Mouse (Mus musculus) lung, embryonic 14.5 days (tissue): Measurements from ENCODE around the gene Krtap28-13. TPM values are rescaled to one million over a fixed set of nuclear protein-coding genes. Genes with fewer than 3 reads are reported as not detected.

Experiments
- ATAC-seq: fragments of 200-750 bp; cut with Nextera tagmentation; 2 replicates; pipeline ENCODE4 v1.8.0; 2017; ENCODE audit warnings: mild to moderate bottlenecking, moderate TSS enrichment, moderate library complexity; ENCODE audit not compliant: insufficient read depth
- DNase-seq: peaks from one replicate; pipeline ENCODE4 v3.0.0-alpha.2; 2015
- H3K27ac ChIP-seq: fragments of 300-500 bp; sonication (generic); 2 replicates; pipeline ENCODE4 v1.5.1; 2014; ENCODE audit warnings: low read depth, mild to moderate bottlenecking, moderate library complexity
- H3K27me3 ChIP-seq: fragments of 300-500 bp; sonication (generic); 2 replicates; pipeline ENCODE4 v1.6.1; 2014; ENCODE audit warnings: low read length, control low read depth; ENCODE audit not compliant: insufficient read depth
- H3K36me3 ChIP-seq: fragments of 300-500 bp; sonication (generic); 2 replicates; pipeline ENCODE4 v1.6.1; 2014; ENCODE audit warnings: control low read depth; ENCODE audit not compliant: insufficient read depth
- H3K4me1 ChIP-seq: fragments of 300-500 bp; sonication (generic); 2 replicates; pipeline ENCODE4 v1.6.1; 2014; ENCODE audit warnings: antibody characterized with exemption, control low read depth; ENCODE audit not compliant: insufficient read depth
- H3K4me2 ChIP-seq: fragments of 300-500 bp; sonication (generic); 2 replicates; pipeline ENCODE4 v1.6.1; 2014; ENCODE audit warnings: mild to moderate bottlenecking
- H3K4me3 ChIP-seq: fragments of 300-500 bp; sonication (generic); 2 replicates; pipeline ENCODE4 v1.5.1; 2014; ENCODE audit warnings: low read depth, low read length
- H3K9ac ChIP-seq: fragments of 300-500 bp; sonication (generic); 2 replicates; pipeline ENCODE4 v1.6.1; 2014
- H3K9me3 ChIP-seq: fragments of 300-500 bp; sonication (generic); 2 replicates; pipeline ENCODE4 v1.6.1; 2016; ENCODE audit warnings: low read depth, low read length, control low read depth
- CTCF ChIP-seq: IDR thresholded peaks from 2 replicates; pipeline ENCODE4 v1.5.1; 2016; ENCODE audit warnings: antibody characterized with exemption, low read depth
- WGBS: fragments of 180-500 bp; shearing (Covaris S2); extraction: QIAGEN DNeasy Blood & Tissue Kit; methylation state at CpG from one replicate; pipeline ENCODE4 v1.1.7; 2014; 5-methylcytosine and 5-hydroxymethylcytosine counted together
- polyA plus RNA-seq: library from polyadenylated mRNA; unstranded; fragments of >200 nt; fragmentation: Nextera tagmentation; extraction: Ambion mirVana; gene quantifications from 2 replicates; pipeline ENCODE4 v1.2.1, GENCODE M21; 2014

Krtap28-13 gene
- polyA plus RNA-seq, 1 experiment from 2014 or later = not detected

- H3K4me1 ChIP-seq = no peaks in the 10 kb centered on the region
- no peak for ATAC-seq
- no peak overlapping the region for H3K4me3 ChIP-seq
- 74% methylated on average over 11 of the region's 11 CpGs for WGBS
- peak overlapping the region; percentile 73; the same call in 1 of the 2 replicates for H3K4me2 ChIP-seq
- no peak overlapping the region for H3K27ac ChIP-seq
- H3K9ac ChIP-seq = no peak overlapping the region
- DNase-seq = no peak
- no peaks in the 10 kb centered on the region for H3K9me3 ChIP-seq
- no peaks in the 10 kb centered on the region for H3K36me3 ChIP-seq
- H3K27me3 ChIP-seq = no peaks in the 10 kb centered on the region
- TF ChIP-seq CTCF = no peak
These were observed 23.6 kb upstream of the Krtap28-13 start for GRCm38 (mm10) chr1:83036892-83037667.

DNA sequence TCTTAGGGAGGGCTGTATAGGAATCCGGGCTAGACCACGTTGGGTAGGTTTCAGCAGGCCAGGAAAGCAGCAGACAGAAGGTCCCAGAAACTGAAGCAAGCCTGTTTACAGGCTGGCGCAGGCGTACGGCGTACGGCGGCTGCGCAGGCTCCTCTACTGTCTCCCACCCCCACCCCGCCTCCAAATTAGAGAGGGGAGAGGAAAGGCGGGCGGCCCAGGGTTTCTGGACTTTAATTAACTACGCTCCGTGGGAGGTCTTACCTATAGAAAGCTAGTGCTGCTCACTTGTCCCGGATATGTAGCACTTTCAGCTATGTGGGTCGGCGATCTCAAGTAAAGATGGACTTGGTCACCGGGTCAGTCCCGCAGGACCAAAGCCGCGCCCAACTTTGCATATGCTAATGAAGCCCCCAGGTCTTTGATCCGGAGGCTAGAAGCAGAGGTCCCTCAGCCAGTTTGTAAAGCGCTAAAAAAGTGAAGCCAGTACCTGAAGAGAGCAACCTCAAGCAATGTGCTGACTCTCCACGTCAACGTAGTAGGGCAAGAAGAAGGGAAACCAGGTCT lies 22.5 kb upstream of the Krtap28-13 start, which contains the start of gene Slc19a3:
Gene Slc19a3 (minus strand): TSS at position 340 of the 564 bp plus-strand sequence.
- H3K4me1 ChIP-seq = no peaks in the 10 kb centered on the region
- WGBS = 1% methylated on average over 25 of the region's 25 CpGs
- H3K9ac ChIP-seq = peak within 1 kb of the TSS; percentile 59
- no peaks in the 10 kb centered on the region for H3K36me3 ChIP-seq
- ATAC-seq = peak; percentile 97
- H3K4me2 ChIP-seq = peak within 1 kb of the TSS; percentile 73
- no peak within 1 kb of the TSS for H3K27ac ChIP-seq
- H3K27me3 ChIP-seq = no peaks in the 10 kb centered on the region
- DNase-seq = peak; percentile 80
- H3K4me3 ChIP-seq = peak within 1 kb of the TSS; percentile 48
- no peak for TF ChIP-seq CTCF
- H3K9me3 ChIP-seq = no peaks in the 10 kb centered on the region

- WGBS = 77% methylated on average over 4 of the region's 4 CpGs
- H3K27me3 ChIP-seq = no peaks in the 10 kb centered on the region
- DNase-seq = peak; percentile 6
These were observed 21.6 kb upstream of the Krtap28-13 start for GRCm38 (mm10) chr1:83039080-83039479.

DNA sequence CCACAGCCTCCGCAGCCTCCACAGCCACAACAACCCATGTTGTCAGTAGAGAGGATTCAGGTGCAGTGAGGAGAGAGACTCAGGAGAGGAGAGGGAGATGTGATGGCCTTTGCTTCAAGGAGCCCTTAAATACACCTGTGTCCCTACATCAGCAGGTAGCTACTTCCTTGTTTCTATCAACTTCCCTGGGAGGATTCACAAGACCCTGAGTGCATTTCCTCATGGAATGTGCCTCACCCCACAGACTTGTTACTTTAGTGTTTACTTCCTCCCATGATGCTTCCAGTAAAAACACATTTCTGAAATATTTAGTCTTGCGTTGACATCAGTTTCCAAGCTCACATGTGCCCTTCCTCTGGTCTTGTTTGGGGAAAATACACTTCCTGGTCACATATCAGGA lies 18.4 kb upstream of the Krtap28-13 start, which contains the start of gene Krtap28-10:
Gene Krtap28-10 (minus strand): TSS at position 101 of the 400 bp plus-strand sequence.
- no peaks in the 10 kb centered on the region for H3K27me3 ChIP-seq
- no peaks in the 10 kb centered on the region for H3K9me3 ChIP-seq
- H3K4me2 ChIP-seq = no peak within 1 kb of the TSS
- TF ChIP-seq CTCF = no peak
- ATAC-seq (no peak), DNase-seq (no peak)
- H3K36me3 ChIP-seq = no peaks in the 10 kb centered on the region
- H3K9ac ChIP-seq = no peak within 1 kb of the TSS
- H3K4me3 ChIP-seq = no peak within 1 kb of the TSS
- H3K27ac ChIP-seq = no peak within 1 kb of the TSS
- WGBS = 84% methylated on average over 2 of the region's 2 CpGs
- no peaks in the 10 kb centered on the region for H3K4me1 ChIP-seq

More at GRCm38 (mm10) chr1:83039080-83039479, 21.6 kb upstream of the Krtap28-13 start:
- H3K4me2 ChIP-seq = no peak overlapping the region
- H3K36me3 ChIP-seq = no peaks in the 10 kb centered on the region
- no peak overlapping the region for H3K27ac ChIP-seq
- no peak overlapping the region for H3K4me3 ChIP-seq
- no peak for TF ChIP-seq CTCF
- H3K9ac ChIP-seq = no peak overlapping the region
- H3K9me3 ChIP-seq = no peaks in the 10 kb centered on the region
- no peak for ATAC-seq
- H3K4me1 ChIP-seq = no peaks in the 10 kb centered on the region

GRCm38 (mm10) chr1:83044882-83045427 lies 15.8 kb upstream of the Krtap28-13 start, which contains the start of gene Gm47969:
Gene Gm47969, plus strand, starts transcription at chr1:83044932.
- H3K4me3 ChIP-seq = no peak within 1 kb of the TSS
- no peak for DNase-seq
- TF ChIP-seq CTCF = no peak
- 77% methylated on average over 5 of the region's 5 CpGs for WGBS
- no peak within 1 kb of the TSS for H3K4me2 ChIP-seq
- ATAC-seq = no peak
- no peaks in the 10 kb centered on the region for H3K27me3 ChIP-seq
- no peaks in the 10 kb centered on the region for H3K4me1 ChIP-seq
- H3K9ac ChIP-seq = no peak within 1 kb of the TSS
- H3K27ac ChIP-seq = no peak within 1 kb of the TSS
- H3K9me3 ChIP-seq = no peaks in the 10 kb centered on the region
- H3K36me3 ChIP-seq = no peaks in the 10 kb centered on the region

- Histone ChIP-seq H3K9ac (no peak overlapping the region), H3K27ac (no peak overlapping the region), H3K4me1 (no peaks in the 10 kb centered on the region), H3K36me3 (no peaks in the 10 kb centered on the region), H3K4me2 (no peak overlapping the region), H3K27me3 (no peaks in the 10 kb centered on the region), H3K4me3 (no peak overlapping the region), H3K9me3 (no peaks in the 10 kb centered on the region)
- DNase-seq (no peak), ATAC-seq (no peak)
- no peak for TF ChIP-seq CTCF
- WGBS = 33% methylated on average over 1 of the region's 1 CpGs
These were observed 2.2 kb upstream of the Krtap28-13 start for GRCm38 (mm10) chr1:83058481-83058880.

GRCm38 (mm10) chr1:83059278-83059677 lies 1.5 kb upstream of the Krtap28-13 start, which contains the start of gene A030005K14Rik:
Gene A030005K14Rik, minus strand, starts transcription at chr1:83059378.
- Histone ChIP-seq H3K36me3 (no peaks in the 10 kb centered on the region), H3K4me2 (no peak within 1 kb of the TSS), H3K4me1 (no peaks in the 10 kb centered on the region), H3K9ac (no peak within 1 kb of the TSS), H3K9me3 (no peaks in the 10 kb centered on the region), H3K4me3 (no peak within 1 kb of the TSS), H3K27ac (no peak within 1 kb of the TSS), H3K27me3 (no peaks in the 10 kb centered on the region)
- no peak for DNase-seq
- no peak for TF ChIP-seq CTCF
- ATAC-seq = no peak
- WGBS = 74% methylated on average over 9 of the region's 9 CpGs
